Mouse (Mus musculus) WW6 (cell line): ENCODE measurements around the gene Ms4a5.

Experiments used
- DNase-seq: peaks from one replicate; pipeline ENCODE4 v3.0.0-alpha.2; 2013; ENCODE audit warnings: low read depth, low spot score

Ms4a5 gene

DNA sequence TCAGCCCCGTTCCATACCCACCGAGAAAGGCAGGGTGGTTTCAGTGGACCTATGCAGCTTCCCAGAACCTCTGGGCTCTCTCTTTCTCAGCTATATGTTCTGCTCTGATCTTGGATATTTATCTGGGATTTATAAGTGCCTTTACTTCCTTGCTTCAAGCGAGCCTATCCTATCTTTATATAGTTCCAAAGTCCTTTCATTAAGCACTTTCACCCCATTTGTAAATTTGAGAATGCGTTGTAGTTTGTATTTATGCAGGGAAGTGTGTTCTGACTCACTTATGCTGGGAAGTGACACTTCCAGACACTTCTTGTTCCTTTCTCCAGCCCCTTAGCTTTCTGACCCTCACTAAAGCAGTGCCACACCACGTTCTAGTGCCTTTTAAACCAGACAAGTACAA, 51.3 kb downstream of the Ms4a5 start, which contains the start of gene Ms4a12:
Gene Ms4a12 (minus strand): TSS at position 101 of the 400 bp plus-strand sequence.
- no peak for DNase-seq
